Mouse (Mus musculus): ENCODE measurements around the gene Rbl1. TPM values are rescaled to one million over a fixed set of nuclear protein-coding genes. Genes with fewer than 3 reads are reported as not detected.
"Not testable (repeated sequence)": the region's sequence is repeated elsewhere in the genome, so short reads cannot be mapped to it uniquely, and the experiment has no call there.

Gene Rbl1
- total RNA-seq, 2 experiments from 2014 or later = 5.7 to 5.9 TPM

DNA sequence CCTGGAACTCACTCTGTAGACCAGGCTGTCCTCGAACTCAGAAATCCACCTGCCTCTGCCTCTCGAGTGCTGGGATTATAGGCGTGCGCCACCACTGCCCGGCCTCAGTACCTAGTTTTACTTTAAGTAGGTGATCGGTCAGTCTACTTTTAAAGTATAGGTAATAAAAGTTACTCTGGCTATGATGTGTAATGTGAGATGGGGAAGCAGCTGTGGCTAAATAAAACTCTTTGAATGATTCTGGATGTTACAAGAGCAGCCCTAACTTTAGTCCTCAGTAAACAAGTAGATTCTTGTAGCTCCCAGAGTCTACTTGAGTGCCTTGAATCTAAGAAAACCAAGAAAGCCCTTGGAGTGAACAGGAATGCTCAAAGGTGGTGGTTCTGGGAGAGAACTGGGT, 31.4 kb downstream of the Rbl1 start:
- DNase-seq = no peak

DNA sequence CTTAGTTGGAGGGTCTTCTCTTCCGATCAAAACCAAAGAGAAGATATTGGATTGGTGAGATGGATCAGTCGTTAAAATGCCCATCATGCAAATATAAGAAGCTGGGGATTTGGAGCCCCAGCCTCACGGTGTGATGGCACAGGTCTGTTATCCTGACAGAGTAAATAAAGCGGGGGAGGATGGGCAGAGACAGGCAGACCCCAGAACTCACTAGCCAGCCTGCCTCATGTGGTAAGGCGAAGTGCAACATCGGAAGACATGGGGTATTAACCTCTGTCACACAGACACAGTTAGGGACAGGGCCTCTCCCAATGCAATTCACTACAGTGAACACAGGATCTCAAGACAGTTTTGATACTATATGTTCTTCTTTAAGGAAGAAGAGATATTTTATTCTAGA, 33.7 kb downstream of the Rbl1 start:
- DNase-seq = no peak

GRCm38 (mm10) chr2:157170166-157170565, 34.2 kb downstream of the Rbl1 start:
- DNase-seq = no peak

- no peak for DNase-seq
Measured at GRCm38 (mm10) chr2:157166371-157167080, 37.8 kb downstream of the Rbl1 start.

GRCm38 (mm10) chr2:157165312-157166224, 38.8 kb downstream of the Rbl1 start:
- not testable (repeated sequence) for DNase-seq

DNA sequence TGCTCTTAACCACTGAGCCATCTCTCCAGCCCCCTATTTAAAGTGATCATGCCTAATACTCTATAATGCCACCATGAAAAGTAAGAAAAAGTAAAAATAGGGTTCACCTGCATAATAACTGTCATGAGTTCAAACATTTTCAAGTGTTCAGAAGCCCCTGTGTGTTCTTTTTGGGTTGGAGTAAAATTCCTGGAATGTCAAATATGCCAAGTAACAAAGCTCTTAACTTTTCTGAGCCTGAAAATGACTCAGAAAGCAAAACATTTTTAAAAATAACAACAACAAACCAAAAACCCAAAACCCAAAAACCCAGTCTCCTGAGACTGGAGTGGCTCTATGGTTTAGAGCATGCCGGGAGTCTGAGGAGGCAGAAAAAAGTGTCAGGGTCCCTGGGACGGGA, 40.2 kb downstream of the Rbl1 start:
- no peak for DNase-seq

DNA sequence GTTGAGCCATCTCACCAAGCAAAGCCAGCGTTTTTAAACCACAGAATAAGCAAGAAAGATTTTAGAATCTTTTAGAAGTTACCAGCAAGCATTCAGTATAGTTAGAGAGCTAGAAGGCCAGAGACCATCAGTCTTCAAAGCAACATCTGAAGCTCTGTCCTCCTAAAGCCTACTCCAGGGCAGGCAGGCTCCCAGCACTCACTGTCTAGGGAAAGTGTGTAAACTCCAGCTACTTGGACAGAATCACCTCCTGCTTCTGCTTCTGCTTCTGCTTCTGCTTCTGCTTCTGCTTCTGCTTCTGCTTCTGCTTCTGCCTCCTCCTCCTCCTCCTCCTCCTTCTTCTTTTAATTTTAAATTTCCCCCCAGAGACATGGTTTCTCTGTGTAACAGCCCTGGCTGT, 48.3 kb downstream of the Rbl1 start:
- DNase-seq = no peak

DNA sequence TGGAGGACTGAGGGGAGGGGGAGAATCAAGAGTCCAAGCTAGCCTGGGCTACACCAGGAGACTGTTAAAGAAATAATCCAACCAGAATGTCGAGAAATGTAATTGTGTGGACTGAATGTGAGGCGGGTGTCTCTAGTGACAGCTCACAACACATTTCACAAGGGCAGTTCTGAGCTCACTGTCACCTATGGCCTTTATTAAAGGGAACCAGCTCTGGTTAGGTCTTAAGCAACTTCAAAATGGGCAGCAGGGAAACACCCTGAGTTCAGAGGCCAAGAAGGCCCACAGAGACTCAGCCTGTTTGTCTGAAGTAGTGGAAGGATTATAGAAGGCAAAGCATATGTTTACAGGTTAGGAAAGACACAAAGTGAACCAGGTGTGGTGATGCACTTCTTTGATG, 51.1 kb downstream of the Rbl1 start:
- no peak for DNase-seq

- no peak for DNase-seq
Measured at GRCm38 (mm10) chr2:157148417-157148816, 55.9 kb downstream of the Rbl1 start.

GRCm38 (mm10) chr2:157147397-157148020, 56.8 kb downstream of the Rbl1 start:
- DNase-seq = no peak

- no peak for DNase-seq
Measured at GRCm38 (mm10) chr2:157145173-157145572, 59.2 kb downstream of the Rbl1 start.

DNA sequence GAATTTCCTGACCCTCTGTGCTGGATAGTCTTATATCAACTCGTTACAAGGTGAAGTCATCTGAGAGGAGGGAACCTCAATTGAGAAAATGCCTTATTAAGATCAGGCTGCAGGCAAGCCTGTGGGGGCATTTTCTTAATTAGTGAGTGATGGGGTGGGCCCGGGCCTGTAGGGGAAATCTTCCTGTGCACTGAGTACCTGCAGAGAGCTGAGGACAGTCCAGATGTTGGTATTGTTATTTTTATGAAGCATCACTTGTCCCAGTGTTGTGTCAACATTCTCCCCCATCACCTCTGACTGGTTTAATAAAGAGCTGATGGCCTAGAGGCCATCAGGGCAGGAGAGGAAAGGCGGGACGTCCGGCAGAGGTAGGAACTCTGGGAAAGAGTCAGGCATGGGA, 60.2 kb downstream of the Rbl1 start:
- no peak for DNase-seq

- DNase-seq = no peak
Measured at GRCm38 (mm10) chr2:157141962-157142361, 62.4 kb downstream of the Rbl1 start.

DNA sequence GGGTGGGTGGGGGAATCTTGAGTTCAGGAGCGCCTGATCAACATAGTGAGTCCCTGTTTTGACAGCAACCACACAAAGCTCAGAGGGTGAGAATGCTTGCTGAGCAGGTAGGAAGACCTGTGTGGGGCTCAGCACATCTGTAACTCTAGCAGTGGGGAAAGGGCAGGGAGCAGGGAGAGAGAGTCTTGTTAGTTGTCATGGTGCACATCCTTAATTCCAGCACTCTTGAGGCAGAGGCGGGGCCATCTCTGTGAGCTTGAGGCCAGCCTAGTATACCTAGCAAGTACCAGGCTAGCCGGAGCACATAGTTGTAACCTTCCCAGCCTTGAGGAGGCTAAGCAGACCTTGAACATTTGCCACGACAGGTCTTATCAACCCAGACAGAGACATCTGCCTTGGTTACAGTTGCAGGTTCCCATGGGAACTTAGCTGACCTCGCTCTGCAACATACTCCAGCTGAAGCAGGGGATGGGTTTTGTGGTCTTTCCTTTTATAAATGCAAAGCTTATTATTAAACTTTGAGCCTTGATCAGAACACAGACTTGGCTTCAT, 65.0 kb downstream of the Rbl1 start:
- DNase-seq = no peak

- no peak for DNase-seq
Measured at GRCm38 (mm10) chr2:157138808-157139207, 65.5 kb downstream of the Rbl1 start.

DNA sequence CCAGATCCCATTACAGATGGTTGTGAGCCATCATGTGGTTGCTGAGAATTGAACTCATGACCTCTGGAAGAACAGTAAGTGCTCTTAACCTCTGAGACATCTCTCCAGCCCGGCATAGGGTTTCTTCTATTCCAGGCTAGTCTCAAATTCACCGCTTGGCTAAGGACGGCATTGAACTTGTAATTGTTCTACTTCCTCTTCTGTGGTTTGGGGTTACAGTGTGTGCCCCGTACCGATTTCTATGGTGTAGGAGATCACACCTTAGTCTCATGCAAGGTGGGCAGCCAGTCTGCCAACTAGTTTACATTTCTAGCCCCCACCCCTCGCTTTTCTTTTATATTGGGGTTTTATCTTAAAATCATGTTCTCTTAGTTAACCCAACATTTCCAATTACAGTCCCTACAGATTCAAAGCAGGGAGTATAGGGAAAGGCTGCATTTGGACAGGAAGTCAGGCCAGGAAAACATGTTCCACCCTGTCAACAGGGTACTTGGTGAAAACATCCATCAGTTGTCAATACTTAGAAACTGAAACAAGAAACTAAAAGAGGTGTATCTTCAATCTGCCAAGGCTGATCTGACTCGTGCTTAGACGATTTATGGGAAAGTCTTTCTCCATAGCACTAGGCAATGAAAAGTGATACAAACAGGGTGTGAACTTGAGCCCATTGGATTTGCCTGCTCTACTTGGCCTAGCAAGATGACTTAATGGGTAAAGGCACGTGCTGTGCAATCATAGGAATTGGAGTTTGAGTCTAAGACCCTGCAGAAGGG, 66.2 kb downstream of the Rbl1 start:
- DNase-seq = no peak

DNA sequence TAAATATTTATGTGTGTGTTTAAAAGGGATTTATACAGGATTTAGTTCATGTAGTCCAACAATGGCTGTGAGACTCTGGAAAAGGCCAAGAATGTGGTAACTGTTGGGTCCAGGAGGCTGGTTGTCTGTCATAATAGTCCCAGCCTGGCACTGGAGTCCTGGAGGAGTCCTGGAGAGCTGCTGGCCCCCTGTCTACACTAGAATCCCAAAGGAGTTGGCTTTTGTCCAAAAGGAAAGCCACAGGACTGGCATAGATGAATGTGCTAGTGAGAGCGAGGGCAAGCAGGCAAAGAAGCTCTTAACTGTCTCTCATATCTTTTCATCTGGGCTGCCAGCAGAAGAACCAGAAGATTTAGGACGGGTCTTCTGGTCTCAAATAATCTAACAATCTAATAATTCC, 67.7 kb downstream of the Rbl1 start:
- DNase-seq = no peak

DNA sequence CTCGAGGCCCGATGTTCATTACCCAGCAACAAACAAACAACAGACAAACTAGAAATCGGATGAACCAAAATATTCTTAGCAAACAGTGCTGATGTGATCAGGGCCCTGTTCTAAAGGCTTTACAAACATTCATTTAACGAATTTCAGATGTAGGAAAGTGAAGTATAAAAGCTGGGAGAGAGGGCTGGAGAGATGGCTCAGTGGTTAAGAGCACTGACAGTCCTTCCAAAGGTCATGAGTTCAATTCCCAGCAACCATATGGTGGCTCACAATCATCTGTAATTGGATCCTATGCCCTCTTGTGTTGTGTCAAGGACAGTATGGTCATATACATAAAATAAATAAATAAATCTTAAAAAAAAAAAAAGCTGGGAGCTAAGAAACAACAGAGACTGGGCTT, 68.2 kb downstream of the Rbl1 start:
- DNase-seq = no peak

GRCm38 (mm10) chr2:157135529-157136120, 68.7 kb downstream of the Rbl1 start:
- no peak for DNase-seq

DNA sequence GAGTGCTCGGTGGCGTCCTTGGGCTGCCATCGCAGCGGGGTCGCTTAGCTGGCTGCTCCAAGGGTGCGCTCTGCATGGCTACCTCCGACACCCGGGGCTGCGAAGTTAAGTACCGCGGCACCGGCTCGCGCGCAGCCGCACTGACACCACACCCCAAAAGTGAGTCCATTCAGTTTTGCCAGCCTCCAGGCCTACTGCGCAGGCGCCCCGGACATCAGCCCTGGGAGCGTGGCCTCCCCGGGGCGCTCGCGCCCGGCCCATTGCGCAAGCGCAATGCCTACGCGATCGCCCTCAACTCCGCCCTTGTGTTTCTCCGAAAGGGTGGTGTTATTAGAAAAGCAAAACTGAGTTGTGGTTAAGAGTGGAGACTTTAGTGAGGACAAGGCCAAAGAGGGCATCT, 69.3 kb downstream of the Rbl1 start, which contains the start of gene Samhd1:
Gene Samhd1 (minus strand): TSS at position 252 of the 400 bp plus-strand sequence.
- DNase-seq = peak; percentile 98 to 99

DNA sequence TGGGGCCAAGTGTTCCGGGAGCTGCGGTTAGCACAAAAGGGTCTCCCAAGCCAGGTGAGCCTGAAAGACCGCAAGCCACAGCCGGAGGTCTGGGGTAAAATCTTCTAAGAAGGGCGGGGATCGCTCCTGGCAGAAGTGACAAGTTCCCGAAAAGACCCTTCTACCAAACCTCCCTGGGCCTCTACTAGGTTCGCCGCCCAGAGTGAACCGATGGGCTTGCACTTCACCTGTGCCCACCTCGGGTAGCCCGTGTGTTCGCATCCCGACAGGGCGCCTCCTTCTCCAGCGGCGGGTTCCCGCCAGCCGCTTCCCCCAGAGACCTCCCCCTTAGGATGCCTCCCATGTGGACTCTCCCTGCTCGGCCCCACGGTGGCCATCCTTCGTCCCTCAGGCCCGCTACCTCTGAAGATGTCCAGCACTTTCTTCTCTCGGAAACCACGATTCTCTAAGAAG, 69.8 kb downstream of the Rbl1 start:
- DNase-seq = peak; percentile 32 to 37

Data from adrenal gland, postnatal 36 days (tissue).